Mouse (Mus musculus) liver, adult 2 months (tissue): ENCODE measurements around the gene Sh3d21.

Experiments
- CTCF ChIP-seq: fragments of 200-500 bp; IDR thresholded peaks from 2 replicates; pipeline ENCODE4 v1.5.1; 2011; ENCODE audit warnings: low read depth, low read length, control low read depth
- POLR2A ChIP-seq: fragments of 200-500 bp; IDR thresholded peaks from 2 replicates; pipeline ENCODE4 v1.6.1; 2011; ENCODE audit warnings: low read length, control low read depth; ENCODE audit not compliant: insufficient read depth; ENCODE audit errors: extremely low read depth

GRCm38 (mm10) chr4:126151701-126152440 is 11.4 kb downstream of the Sh3d21 start:
- no peak for TF ChIP-seq CTCF
- TF ChIP-seq POLR2A = no peak
